Mouse (Mus musculus): ENCODE results near the gene Stk26. TPM values are rescaled to one million over a fixed set of nuclear protein-coding genes. Genes with fewer than 3 reads are reported as not detected.

Stk26 gene
- polyA plus RNA-seq, 1 experiment from 2014 or later, result 1.6 TPM

GRCm38 (mm10) chrX:50850428-50851184 is 9.8 kb downstream of the Stk26 start:
- ATAC-seq (replicated peaks), result no peak
- 84% methylated on average over 6 of the region's 6 CpGs for whole genome bisulfite sequencing
- H3K4me2 ChIP-seq (replicated peaks), result no peak overlapping the region
- H3K27ac ChIP-seq (replicated peaks), result no peak overlapping the region
- H3K9me3 ChIP-seq, result no peaks in the 10 kb centered on the region
- H3K4me1 ChIP-seq, result no peaks in the 10 kb centered on the region
- H3K9ac ChIP-seq (replicated peaks), result no peak overlapping the region
- H3K4me3 ChIP-seq, result no peak overlapping the region
- no peaks in the 10 kb centered on the region for H3K27me3 ChIP-seq
- no peaks in the 10 kb centered on the region for H3K36me3 ChIP-seq

GRCm38 (mm10) chrX:50863771-50864170 is 22.9 kb downstream of the Stk26 start:
- no peak overlapping the region for H3K4me3 ChIP-seq
- no peak overlapping the region for H3K9ac ChIP-seq (replicated peaks)
- H3K27ac ChIP-seq (replicated peaks), result no peak overlapping the region
- no peaks in the 10 kb centered on the region for H3K4me1 ChIP-seq
- no peak overlapping the region for H3K4me2 ChIP-seq (replicated peaks)
- ATAC-seq (replicated peaks), result no peak
- 72% methylated on average over 2 of the region's 2 CpGs for WGBS
- H3K9me3 ChIP-seq, result no peaks in the 10 kb centered on the region
- H3K36me3 ChIP-seq, result no peaks in the 10 kb centered on the region
- no peaks in the 10 kb centered on the region for H3K27me3 ChIP-seq

GRCm38 (mm10) chrX:50864734-50865133 is 23.9 kb downstream of the Stk26 start:
- Histone ChIP-seq H3K9ac (replicated peaks) (no peak overlapping the region), H3K36me3 (no peaks in the 10 kb centered on the region)
- WGBS, result 82% methylated on average over 5 of the region's 5 CpGs

GRCm38 (mm10) chrX:50874246-50875002 is 33.6 kb downstream of the Stk26 start:
- Histone ChIP-seq H3K4me1 (no peaks in the 10 kb centered on the region), H3K36me3 (no peaks in the 10 kb centered on the region), H3K9ac (replicated peaks) (no peak overlapping the region), H3K4me2 (replicated peaks) (no peak overlapping the region), H3K9me3 (no peaks in the 10 kb centered on the region), H3K4me3 (no peak overlapping the region), H3K27me3 (no peaks in the 10 kb centered on the region), H3K27ac (replicated peaks) (no peak overlapping the region)
- no peak for ATAC-seq (replicated peaks)
- WGBS, result 88% methylated on average over 6 of the region's 6 CpGs

More at GRCm38 (mm10) chrX:50864734-50865133, 23.9 kb downstream of the Stk26 start:
- Histone ChIP-seq H3K4me2 (replicated peaks) (no peak overlapping the region), H3K4me1 (no peaks in the 10 kb centered on the region), H3K27ac (replicated peaks) (no peak overlapping the region), H3K27me3 (no peaks in the 10 kb centered on the region), H3K4me3 (no peak overlapping the region), H3K9me3 (no peaks in the 10 kb centered on the region)
- no peak for ATAC-seq (replicated peaks)

- Histone ChIP-seq H3K4me2 (replicated peaks) (no peak overlapping the region), H3K4me3 (no peak overlapping the region), H3K36me3 (no peaks in the 10 kb centered on the region), H3K4me1 (no peaks in the 10 kb centered on the region), H3K9me3 (no peaks in the 10 kb centered on the region), H3K9ac (replicated peaks) (no peak overlapping the region), H3K27me3 (no peaks in the 10 kb centered on the region), H3K27ac (replicated peaks) (no peak overlapping the region)
- no peak for ATAC-seq (replicated peaks)
- WGBS, result 84% methylated on average over 2 of the region's 2 CpGs
These were observed 47.2 kb downstream of the Stk26 start for GRCm38 (mm10) chrX:50887999-50888398.

GRCm38 (mm10) chrX:50903497-50903896 is 62.6 kb downstream of the Stk26 start:
- no peak for ATAC-seq (replicated peaks)
- no peak overlapping the region for H3K4me3 ChIP-seq
- no peaks in the 10 kb centered on the region for H3K4me1 ChIP-seq
- 87% methylated on average over 3 of the region's 3 CpGs for whole genome bisulfite sequencing
- H3K4me2 ChIP-seq (replicated peaks), result no peak overlapping the region
- H3K9me3 ChIP-seq, result no peaks in the 10 kb centered on the region
- H3K36me3 ChIP-seq, result no peaks in the 10 kb centered on the region
- no peaks in the 10 kb centered on the region for H3K27me3 ChIP-seq
- H3K27ac ChIP-seq (replicated peaks), result no peak overlapping the region
- no peak overlapping the region for H3K9ac ChIP-seq (replicated peaks)

- H3K4me1 ChIP-seq, result no peaks in the 10 kb centered on the region
- no peak overlapping the region for H3K4me2 ChIP-seq (replicated peaks)
- H3K27ac ChIP-seq (replicated peaks), result no peak overlapping the region
- H3K9me3 ChIP-seq, result no peaks in the 10 kb centered on the region
- no peak overlapping the region for H3K4me3 ChIP-seq
- no peaks in the 10 kb centered on the region for H3K27me3 ChIP-seq
- no peak for ATAC-seq (replicated peaks)
- no peaks in the 10 kb centered on the region for H3K36me3 ChIP-seq
- no peak overlapping the region for H3K9ac ChIP-seq (replicated peaks)
- 83% methylated on average over 5 of the region's 5 CpGs for WGBS
These were observed 69.1 kb downstream of the Stk26 start for GRCm38 (mm10) chrX:50909915-50910314.

- ATAC-seq (replicated peaks), result no peak
- Histone ChIP-seq H3K9ac (replicated peaks) (no peak overlapping the region), H3K9me3 (no peaks in the 10 kb centered on the region), H3K4me1 (no peaks in the 10 kb centered on the region), H3K4me2 (replicated peaks) (no peak overlapping the region), H3K27me3 (no peaks in the 10 kb centered on the region), H3K4me3 (no peak overlapping the region), H3K27ac (replicated peaks) (no peak overlapping the region), H3K36me3 (no peaks in the 10 kb centered on the region)
- 52% methylated on average over 3 of the region's 3 CpGs for WGBS
These were observed 76.5 kb downstream of the Stk26 start for GRCm38 (mm10) chrX:50917389-50917788.

- 57% methylated on average over 3 of the region's 3 CpGs for WGBS
- H3K27me3 ChIP-seq, result no peaks in the 10 kb centered on the region
- no peaks in the 10 kb centered on the region for H3K36me3 ChIP-seq
- H3K27ac ChIP-seq (replicated peaks), result no peak overlapping the region
- H3K9ac ChIP-seq (replicated peaks), result no peak overlapping the region
- H3K4me1 ChIP-seq, result no peaks in the 10 kb centered on the region
- H3K9me3 ChIP-seq, result no peaks in the 10 kb centered on the region
- ATAC-seq (replicated peaks), result no peak
- H3K4me2 ChIP-seq (replicated peaks), result no peak overlapping the region
- H3K4me3 ChIP-seq, result no peak overlapping the region
These were observed 77.9 kb downstream of the Stk26 start for GRCm38 (mm10) chrX:50918754-50919153.

- WGBS, result 45% methylated on average over 18 of the region's 18 CpGs
- Histone ChIP-seq H3K9me3 (no peaks in the 10 kb centered on the region), H3K36me3 (no peaks in the 10 kb centered on the region), H3K9ac (replicated peaks) (no peak overlapping the region), H3K27me3 (no peaks in the 10 kb centered on the region), H3K4me2 (replicated peaks) (no peak overlapping the region), H3K4me3 (no peak overlapping the region), H3K4me1 (no peaks in the 10 kb centered on the region), H3K27ac (replicated peaks) (no peak overlapping the region)
- no peak for ATAC-seq (replicated peaks)
These were observed 84.0 kb downstream of the Stk26 start for GRCm38 (mm10) chrX:50924629-50925364.

GRCm38 (mm10) chrX:50926893-50927545 is 86.2 kb downstream of the Stk26 start:
- Histone ChIP-seq H3K4me3 (no peak overlapping the region), H3K9me3 (no peaks in the 10 kb centered on the region), H3K4me1 (no peaks in the 10 kb centered on the region), H3K9ac (replicated peaks) (no peak overlapping the region), H3K27ac (replicated peaks) (no peak overlapping the region), H3K36me3 (no peaks in the 10 kb centered on the region), H3K4me2 (replicated peaks) (no peak overlapping the region), H3K27me3 (no peaks in the 10 kb centered on the region)
- no peak for ATAC-seq (replicated peaks)
- WGBS, result 72% methylated on average over 10 of the region's 10 CpGs

- Histone ChIP-seq H3K9ac (replicated peaks) (no peak overlapping the region), H3K4me3 (no peak overlapping the region), H3K27ac (replicated peaks) (no peak overlapping the region), H3K4me1 (no peaks in the 10 kb centered on the region), H3K9me3 (no peaks in the 10 kb centered on the region), H3K36me3 (no peaks in the 10 kb centered on the region), H3K27me3 (no peaks in the 10 kb centered on the region), H3K4me2 (replicated peaks) (no peak overlapping the region)
- no peak for ATAC-seq (replicated peaks)
- 57% methylated on average over 3 of the region's 3 CpGs for WGBS
These were observed 89.5 kb downstream of the Stk26 start for GRCm38 (mm10) chrX:50930309-50930708.

All from forebrain, embryonic 15.5 days (tissue).